Mouse (Mus musculus): Measurements from ENCODE around the gene Zfp27. TPM values are rescaled to one million over a fixed set of nuclear protein-coding genes. Genes with fewer than 3 reads are reported as not detected.
"Not testable (repeated sequence)": the region's sequence is repeated elsewhere in the genome, so short reads cannot be mapped to it uniquely, and the experiment has no call there.

Gene Zfp27
- total RNA-seq, 2 experiments from 2014 or later = 9.2 to 10.2 TPM

DNA sequence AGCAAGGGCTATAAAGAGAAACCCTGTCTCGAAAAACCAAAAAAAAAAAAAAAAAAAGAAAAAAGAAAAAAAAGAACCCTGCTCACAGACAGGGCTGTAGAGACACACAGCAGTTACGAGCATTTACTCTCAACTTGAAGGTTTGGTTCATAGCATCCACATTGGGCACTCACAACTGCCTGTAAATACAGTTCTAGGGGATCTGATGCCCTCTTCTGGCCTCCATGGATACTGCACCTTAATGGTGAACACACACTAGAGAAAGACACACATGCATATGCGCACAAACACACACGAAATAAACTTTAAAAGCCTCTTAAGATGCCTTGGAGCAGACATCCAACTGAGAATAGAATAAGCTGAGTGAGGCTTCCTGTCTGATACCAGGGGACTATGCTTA, 8.0 kb downstream of the Zfp27 start:
- DNase-seq (ENCODE audit: low spot score in 2 of 2) = no peak

- no peak for DNase-seq (ENCODE audit: low spot score in 2 of 2)
These were observed 13.6 kb downstream of the Zfp27 start for GRCm38 (mm10) chr7:29892756-29893155.

- DNase-seq (ENCODE audit: low spot score in 2 of 2) = no peak
These were observed 15.9 kb downstream of the Zfp27 start for GRCm38 (mm10) chr7:29890501-29890900.

- no peak for DNase-seq (ENCODE audit: low spot score in 2 of 2)
These were observed 25.5 kb downstream of the Zfp27 start for GRCm38 (mm10) chr7:29880916-29881315.

GRCm38 (mm10) chr7:29880056-29880455, 26.3 kb downstream of the Zfp27 start:
- DNase-seq (ENCODE audit: low spot score in 2 of 2) = no peak

- not testable (repeated sequence) for DNase-seq (ENCODE audit: low spot score in 2 of 2)
These were observed 28.8 kb downstream of the Zfp27 start for GRCm38 (mm10) chr7:29877561-29877960.

DNA sequence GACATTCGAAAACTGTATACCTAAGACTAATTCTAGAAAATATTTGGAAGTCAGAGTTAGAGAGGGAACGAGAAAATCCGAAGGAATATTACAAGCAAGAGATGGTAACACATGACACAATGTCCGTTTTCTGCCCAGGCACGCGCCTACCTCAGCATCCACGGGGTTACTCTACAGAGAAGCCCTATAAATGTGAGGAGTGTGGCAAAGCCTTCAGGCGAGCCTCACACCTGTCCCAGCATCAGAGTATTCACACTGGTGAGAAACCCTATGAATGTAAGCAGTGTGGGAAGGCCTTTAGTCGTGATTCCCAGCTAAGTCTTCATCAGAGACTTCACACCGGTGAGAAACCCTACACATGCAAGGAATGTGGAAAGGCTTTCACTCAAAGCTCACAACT, 32.1 kb downstream of the Zfp27 start:
- no peak for DNase-seq (ENCODE audit: low spot score in 2 of 2)

GRCm38 (mm10) chr7:29861660-29862059, 44.7 kb downstream of the Zfp27 start:
- DNase-seq (ENCODE audit: low spot score in 2 of 2) = no peak

DNA sequence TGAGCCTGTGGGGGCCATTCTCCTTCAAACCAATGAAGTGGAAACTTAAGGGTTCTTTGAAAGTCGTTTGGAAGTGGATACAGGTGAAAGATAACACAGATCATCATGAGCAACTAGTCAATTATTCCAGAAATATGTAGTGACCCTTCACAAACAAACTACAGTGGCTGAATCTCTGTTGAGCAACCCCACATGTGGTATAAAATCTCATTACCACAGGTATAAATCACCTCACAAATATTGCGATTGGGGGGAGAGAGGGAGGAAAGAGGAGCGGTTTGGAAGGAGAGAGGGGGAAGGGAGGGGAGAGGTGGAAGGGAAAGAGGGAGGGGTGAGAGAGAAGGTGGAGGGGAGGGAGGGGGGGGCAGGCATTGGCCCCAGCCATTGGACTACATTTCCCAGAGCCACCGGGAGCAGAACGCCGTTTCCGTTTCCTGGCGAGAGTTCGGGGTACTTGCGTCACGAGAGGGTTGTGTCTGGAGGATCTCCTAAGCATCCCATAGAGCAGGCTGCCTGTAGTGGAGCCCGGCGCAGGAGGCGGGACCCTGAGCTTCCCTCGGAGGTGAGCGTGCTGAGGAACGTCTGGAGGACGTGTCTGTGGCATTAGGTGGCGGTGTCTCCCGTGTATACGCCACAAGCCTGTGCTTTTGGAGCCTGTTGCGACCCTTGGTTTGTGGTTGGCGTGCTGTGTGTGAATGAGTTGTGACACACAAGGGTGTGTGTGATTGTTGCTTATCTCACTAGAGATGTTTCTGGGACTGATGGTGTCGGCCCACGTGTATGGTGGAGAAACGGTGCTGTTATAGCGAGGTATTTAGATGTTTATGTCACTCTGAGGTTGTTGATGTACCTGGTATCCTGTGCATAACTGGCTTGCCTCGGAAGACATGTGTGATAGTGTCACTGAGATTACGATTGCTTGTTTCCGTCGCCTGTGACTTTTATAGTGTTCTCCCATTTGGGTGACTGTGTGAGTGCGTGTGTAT, 46.5 kb downstream of the Zfp27 start, which contains the start of gene Zfp420:
Zfp420 (plus strand) TSS at position 448 of the 986 bp plus-strand sequence.
- DNase-seq (ENCODE audit: low spot score in 2 of 2) = peak; percentile 73 to 76

DNA sequence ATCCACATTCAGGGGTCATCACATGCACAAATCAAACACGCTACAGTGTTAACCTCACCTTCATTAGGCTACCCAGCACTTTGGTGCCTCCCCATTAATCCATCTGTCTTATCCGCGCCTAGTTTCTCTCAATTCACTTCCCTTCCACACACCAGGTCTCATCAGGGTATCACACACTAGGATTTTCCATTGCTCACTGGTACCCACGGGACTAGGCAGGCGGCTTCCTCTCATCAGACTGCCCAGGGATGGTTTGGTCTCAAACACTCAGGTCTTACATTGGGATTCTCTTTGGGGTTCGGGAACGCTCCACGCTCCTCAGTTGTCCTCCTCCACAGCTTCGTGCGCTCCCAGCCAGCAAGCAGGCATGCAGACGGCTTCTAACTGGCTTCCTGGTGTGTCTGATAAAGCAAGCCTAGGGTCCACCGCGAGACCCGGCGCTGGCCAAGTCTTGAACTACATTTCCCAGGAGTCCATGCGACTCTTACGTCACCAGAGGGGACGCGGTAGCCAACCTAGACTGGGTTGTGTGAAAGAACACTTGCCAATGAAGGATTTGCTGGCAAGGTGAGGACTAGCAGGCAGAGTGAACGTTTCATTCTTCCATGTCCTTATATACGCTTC, 53.0 kb downstream of the Zfp27 start, which contains the start of gene Zfp940:
Zfp940 (minus strand) TSS at position 451 of the 624 bp plus-strand sequence.
- DNase-seq (ENCODE audit: low spot score in 2 of 2) = peak; percentile 74 to 76

GRCm38 (mm10) chr7:29852831-29853218, 53.5 kb downstream of the Zfp27 start:
- no peak for DNase-seq (ENCODE audit: low spot score in 2 of 2)

DNA sequence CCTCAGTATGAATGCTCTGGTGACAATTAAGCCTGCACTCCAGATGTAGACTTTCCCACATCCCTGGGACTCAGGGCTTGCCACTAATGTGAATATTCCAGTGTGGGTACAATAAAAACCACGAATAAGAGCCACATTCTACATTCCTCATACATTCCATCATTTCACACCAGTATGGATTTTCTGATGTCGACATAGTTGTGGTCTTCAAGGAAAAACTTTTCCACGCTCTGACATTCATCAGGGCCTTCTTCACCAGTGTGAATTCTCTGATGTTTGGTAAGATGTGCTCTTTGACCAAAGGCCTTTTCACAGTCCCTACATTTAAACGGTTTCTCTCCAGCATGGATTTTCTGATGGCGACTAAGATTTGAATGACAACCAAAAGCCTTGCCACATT, 61.8 kb downstream of the Zfp27 start:
- no peak for DNase-seq (ENCODE audit: low spot score in 2 of 2)

Small RNA genes within 50 kb of the gene (microRNA-seq; reads per million reads assigned to microRNA genes)
- 0 reads per million in 2 experiments for gene Mir7668 (ENCODE audit: borderline number of aligned reads in 2 of 2)

Other genes with a start within 250 kb of the Zfp27 start
- not detected for gene Catsperg2, start 179.5 kb downstream of the Zfp27 start, total RNA-seq (2021)
- gene Zfp84, start 138.0 kb downstream of the Zfp27 start, total RNA-seq (2021) = 10 to 100 TPM; 14.8 to 15.2 TPM
- 1 to 10 TPM; 2.5 to 2.7 TPM for gene Zfp30, start 122.6 kb downstream of the Zfp27 start, total RNA-seq (2021)
- gene Zfp790, start 90.5 kb downstream of the Zfp27 start, total RNA-seq (2021) = 10 to 100 TPM; 15.2 to 19.0 TPM
- 1 to 10 TPM in 1 of 2 experiments, under 1 TPM in 1; 0.53 to 2.2 TPM for gene Zfp940, start 52.9 kb downstream of the Zfp27 start, total RNA-seq (2021)
- gene Zfp420, start 46.6 kb downstream of the Zfp27 start, total RNA-seq (2021) = 1 to 10 TPM; 6.3 to 6.8 TPM
- gene Zfp383, start 1.7 kb upstream of the Zfp27 start, total RNA-seq (2021) = 1 to 10 TPM; 5.2 to 5.8 TPM
- gene Zfp74, start 47.5 kb upstream of the Zfp27 start, total RNA-seq (2021) = 10 to 100 TPM in 1 of 2 experiments, 1 to 10 TPM in 1; 8.6 to 10.0 TPM
- 10 to 100 TPM in 1 of 2 experiments, 1 to 10 TPM in 1; 8.9 to 10.6 TPM for gene Zfp568, start 77.4 kb upstream of the Zfp27 start, total RNA-seq (2021)
- gene Zfp14, start 144.8 kb upstream of the Zfp27 start, total RNA-seq (2021) = 1 to 10 TPM; 3.0 TPM
- gene Zfp82, start 166.3 kb upstream of the Zfp27 start, total RNA-seq (2021) = 1 to 10 TPM; 2.0 to 2.3 TPM
- not detected for gene Gm26920, start 183.8 kb upstream of the Zfp27 start, total RNA-seq (2021)
- gene Zfp566, start 184.0 kb upstream of the Zfp27 start, total RNA-seq (2021) = 1 to 10 TPM; 2.9 to 4.1 TPM
- gene Zfp260, start 188.2 kb upstream of the Zfp27 start, total RNA-seq (2021) = 10 to 100 TPM; 38.4 to 45.1 TPM
- 1 to 10 TPM; 3.2 to 5.1 TPM for gene Zfp382, start 215.4 kb upstream of the Zfp27 start, total RNA-seq (2021)

All from adrenal gland, adult 18-20 months (tissue).